Mouse (Mus musculus) Patski (cell line): Measurements from ENCODE around the gene Bbc3. TPM values are rescaled to one million over a fixed set of nuclear protein-coding genes. Genes with fewer than 3 reads are reported as not detected.
"Not testable (repeated sequence)": the region's sequence is repeated elsewhere in the genome, so short reads cannot be mapped to it uniquely, and the experiment has no call there.

Source experiments
- ATAC-seq: fragments of 100-300 bp; one replicate; pipeline ENCODE4 v1.8.0; 2021
- CTCF ChIA-PET: fragments of 350-600 bp; sonication (Branson Sonifier 250); formaldehyde crosslinking; loops from one replicate; lab custom pipeline; 2022; ENCODE audit warnings: inconsistent platforms; lab: Charles Lee
- POLR2A ChIA-PET: fragments of 350-600 bp; sonication (Branson Sonifier 250); formaldehyde crosslinking; loops from one replicate; lab custom pipeline; 2022; ENCODE audit warnings: antibody characterized with exemption, inconsistent platforms; lab: Charles Lee
- DNase-seq: peaks from one replicate; pipeline ENCODE4 v3.0.0-alpha.2; 2011; ENCODE audit warnings: low read depth, low spot score
- H3K27me3 ChIP-seq: fragments of 371-371 bp; one replicate; pipeline ENCODE4 v1.5.1; 2021
- CTCF ChIP-seq: fragments of 100-300 bp; IDR thresholded peaks from one replicate; pipeline ENCODE4 v1.5.1; 2021
- in situ Hi-C: fragments of 300-500 bp; cut with MboI; formaldehyde crosslinking; loops from 3 replicates; pipeline ENCODE4 v1.11.1; 2018; ENCODE audit warnings: low pct_unique_long_range_greater_than_20kb, mixed read lengths
- polyA plus RNA-seq: library from polyadenylated mRNA; unstranded; gene quantifications from one replicate; pipeline ENCODE4 v1.2.3, GENCODE M21; 2021

Bbc3 gene
- polyA plus RNA-seq, 1 experiment from 2014 or later: 12.6 TPM

- POLR2A ChIA-PET: interaction anchor here (0.6 kb wide), 2 partner anchors 9 to 56 kb away, joined by 3 read pairs; no protein-coding TSS in a partner anchor
- in situ Hi-C loops: no loop called here
- TF ChIP-seq CTCF: no peak
- ATAC-seq (no peak), DNase-seq (no peak)
- H3K27me3 ChIP-seq: no peaks in the 10 kb centered on the region
- CTCF ChIA-PET: interaction anchor here (0.6 kb wide), 1 partner anchor 25 kb away, joined by 3 read pairs; no protein-coding TSS in a partner anchor
Observed at GRCm38 (mm10) chr7:16287791-16288190, 20.4 kb upstream of the Bbc3 start.

DNA sequence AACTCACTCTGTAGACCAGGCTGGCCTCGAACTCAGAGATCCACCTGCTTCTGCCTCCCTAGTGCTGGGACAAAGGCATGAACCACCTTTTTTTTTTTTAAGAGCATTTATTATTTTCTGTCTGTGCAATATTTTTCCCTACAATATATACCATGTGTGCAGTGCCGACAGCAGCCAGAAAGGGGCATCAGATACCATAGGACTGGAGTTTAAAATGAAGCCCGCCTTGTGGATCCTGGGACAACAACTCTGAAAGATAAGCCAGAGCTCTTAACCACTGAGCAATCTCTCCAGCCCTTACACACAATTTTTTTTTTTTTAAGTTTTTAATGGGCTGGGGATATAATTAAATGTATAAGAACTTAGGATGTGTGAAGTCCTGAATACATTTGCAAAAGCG lies 13.8 kb upstream of the Bbc3 start:
- POLR2A ChIA-PET: interaction anchor here (0.7 to 1.6 kb wide), 5 partner anchors 17 to 57 kb away, joined by 3 to 10 read pairs (median 5); no protein-coding TSS in a partner anchor
- CTCF ChIA-PET: interaction anchor here (0.7 to 2.5 kb wide), 22 partner anchors 9 to 131 kb away, joined by 3 to 39 read pairs (median 5); no protein-coding TSS in a partner anchor
- no peaks in the 10 kb centered on the region for H3K27me3 ChIP-seq
- no peak for TF ChIP-seq CTCF
- DNase-seq (no peak), ATAC-seq (no peak)
- in situ Hi-C loops: loop anchor here (5.0 kb wide), 2 partner anchors 33 to 88 kb away; no protein-coding TSS in a partner anchor

- CTCF ChIA-PET: interaction anchor here (0.7 to 2.5 kb wide), 23 partner anchors 9 to 131 kb away, joined by 3 to 39 read pairs (median 5); no protein-coding TSS in a partner anchor
- POLR2A ChIA-PET: interaction anchor here (1.0 to 1.6 kb wide), 4 partner anchors 16 to 57 kb away, joined by 3 to 10 read pairs (median 4); no protein-coding TSS in a partner anchor
- no peaks in the 10 kb centered on the region for H3K27me3 ChIP-seq
- in situ Hi-C loops: loop anchor here (5.0 kb wide), 2 partner anchors 32 to 87 kb away; no protein-coding TSS in a partner anchor
- TF ChIP-seq CTCF: peak; percentile 99
- DNase-seq (no peak), ATAC-seq (peak; percentile 75)
Observed at GRCm38 (mm10) chr7:16294837-16295236, 13.4 kb upstream of the Bbc3 start.

DNA sequence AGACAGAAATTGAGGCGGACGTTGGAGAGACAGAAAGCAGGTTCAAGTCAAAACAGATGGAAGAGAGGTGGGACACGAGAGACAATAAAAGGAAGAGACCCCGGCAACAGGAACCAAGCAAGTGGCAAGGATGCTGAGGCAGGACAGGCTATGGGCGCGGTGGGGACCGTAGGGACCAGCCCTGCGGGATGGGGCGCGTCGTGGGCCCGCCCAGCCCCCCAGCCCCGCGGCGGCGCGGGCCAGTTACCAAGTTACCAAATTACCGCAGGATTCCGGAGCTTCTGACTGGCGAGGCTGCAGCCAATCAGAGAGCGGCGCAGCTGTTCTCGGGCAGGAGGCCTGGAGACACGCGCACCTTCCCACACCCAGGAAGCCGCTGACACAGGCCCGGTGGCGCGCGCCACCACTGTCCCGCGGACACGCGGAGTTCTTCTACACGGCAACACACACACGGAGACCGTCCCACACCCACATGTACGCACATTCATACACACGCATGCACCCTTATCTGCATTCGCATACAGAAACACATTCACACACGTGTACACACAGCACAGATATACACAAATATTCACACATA lies 12.8 kb upstream of the Bbc3 start:
- no peak for DNase-seq
- ATAC-seq: peak; percentile 84
- no peaks in the 10 kb centered on the region for H3K27me3 ChIP-seq
- in situ Hi-C loops: no loop called here
- CTCF ChIA-PET: interaction anchor here (0.7 to 2.5 kb wide), 23 partner anchors 10 to 130 kb away, joined by 3 to 39 read pairs (median 5); no protein-coding TSS in a partner anchor
- POLR2A ChIA-PET: interaction anchor here (1.0 to 1.6 kb wide), 3 partner anchors 15 to 31 kb away, joined by 4 to 10 read pairs (median 5); no protein-coding TSS in a partner anchor
- TF ChIP-seq CTCF: no peak

GRCm38 (mm10) chr7:16296146-16296545 lies 12.0 kb upstream of the Bbc3 start:
- in situ Hi-C loops: no loop called here
- no peak for TF ChIP-seq CTCF
- DNase-seq: no peak
- no peak for ATAC-seq
- H3K27me3 ChIP-seq: no peaks in the 10 kb centered on the region
- CTCF ChIA-PET: interaction anchor here (1.3 kb wide), 1 partner anchor 17 kb away, joined by 5 read pairs; no protein-coding TSS in a partner anchor
- POLR2A ChIA-PET: interaction anchor here (0.6 to 1.2 kb wide), 2 partner anchors 9 to 103 kb away, joined by 3 read pairs; no protein-coding TSS in a partner anchor

DNA sequence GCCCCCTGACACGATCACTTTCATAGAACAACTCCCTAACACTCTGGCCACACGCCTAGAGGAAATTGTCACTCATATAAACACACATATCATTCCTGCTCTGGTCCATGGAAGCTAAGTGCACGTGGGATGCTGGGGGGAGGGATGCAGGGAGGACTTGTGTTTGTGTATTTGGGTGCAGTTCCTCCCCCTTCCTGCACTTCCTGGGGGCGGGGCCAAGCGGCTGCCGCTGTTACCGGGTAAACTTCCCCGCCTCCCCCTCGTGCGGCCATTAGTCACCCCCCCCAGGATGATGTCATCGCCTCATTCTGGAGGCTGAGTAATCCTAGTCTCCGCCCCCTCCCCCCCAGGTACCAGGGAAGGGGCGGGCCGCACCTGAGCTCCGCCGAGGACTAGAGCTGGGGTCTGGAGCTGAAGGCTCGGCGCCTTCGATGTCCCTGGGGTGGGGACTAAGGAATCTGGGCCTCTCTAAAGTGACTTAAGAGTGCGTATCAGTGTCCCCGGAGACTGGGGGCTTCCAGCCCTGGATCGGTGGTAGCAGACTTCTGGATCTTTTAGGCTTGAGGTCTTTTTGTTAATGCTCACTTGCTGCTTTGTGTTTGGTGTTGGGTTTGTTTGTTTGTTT lies 11.3 kb upstream of the Bbc3 start:
- in situ Hi-C loops: no loop called here
- no peaks in the 10 kb centered on the region for H3K27me3 ChIP-seq
- POLR2A ChIA-PET: interaction anchor here (0.6 to 1.2 kb wide), 2 partner anchors 9 to 103 kb away, joined by 3 read pairs; no protein-coding TSS in a partner anchor
- ATAC-seq: peak; percentile 18
- DNase-seq: no peak
- CTCF ChIA-PET: interaction anchor here (1.3 kb wide), 1 partner anchor 16 kb away, joined by 5 read pairs; no protein-coding TSS in a partner anchor
- TF ChIP-seq CTCF: no peak

- in situ Hi-C loops: no loop called here
- DNase-seq: no peak
- TF ChIP-seq CTCF: no peak
- CTCF ChIA-PET: interaction anchor here (1.3 kb wide), 1 partner anchor 16 kb away, joined by 5 read pairs; no protein-coding TSS in a partner anchor
- no peak for ATAC-seq
- H3K27me3 ChIP-seq: no peaks in the 10 kb centered on the region
- POLR2A ChIA-PET: interaction anchor here (0.7 to 1.2 kb wide), 2 partner anchors 77 to 102 kb away, joined by 3 read pairs; no protein-coding TSS in a partner anchor
Observed at GRCm38 (mm10) chr7:16297616-16298015, 10.6 kb upstream of the Bbc3 start.

GRCm38 (mm10) chr7:16298927-16299326 lies 9.3 kb upstream of the Bbc3 start:
- no peaks in the 10 kb centered on the region for H3K27me3 ChIP-seq
- ATAC-seq (no peak), DNase-seq (no peak)
- POLR2A ChIA-PET: interaction anchor here (0.7 kb wide), 1 partner anchor 16 kb away, joined by 3 read pairs; no protein-coding TSS in a partner anchor
- TF ChIP-seq CTCF: no peak
- CTCF ChIA-PET: no interaction called here
- in situ Hi-C loops: no loop called here

- ChIA-PET POLR2A (interaction anchor here (0.7 to 1.0 kb wide), 2 partner anchors 14 to 16 kb away, joined by 3 to 5 read pairs; no protein-coding TSS in a partner anchor), CTCF (no interaction called here)
- H3K27me3 ChIP-seq: no peaks in the 10 kb centered on the region
- in situ Hi-C loops: no loop called here
- DNase-seq: no peak
- no peak for TF ChIP-seq CTCF
- peak; percentile 67 for ATAC-seq
Observed at GRCm38 (mm10) chr7:16299419-16300035, 8.7 kb upstream of the Bbc3 start.

DNA sequence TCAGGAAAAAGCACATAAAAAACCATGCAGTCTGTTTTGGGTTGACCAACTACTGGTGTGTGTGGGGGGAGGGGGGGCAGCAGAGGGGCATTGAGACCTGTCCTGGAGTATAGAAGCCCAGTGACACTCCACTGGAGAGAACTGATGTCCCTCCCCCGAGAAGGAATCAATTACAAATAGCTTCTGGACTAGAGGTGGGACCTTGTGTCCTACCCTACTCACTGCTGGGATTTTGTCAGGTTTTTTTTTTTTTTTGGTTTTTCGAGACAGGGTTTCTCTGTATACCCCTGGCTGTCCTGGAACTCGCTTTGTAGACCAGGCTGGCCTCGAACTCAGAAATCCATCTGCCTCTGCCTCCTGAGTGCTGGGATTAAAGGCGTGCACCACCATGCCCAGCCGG lies 1.1 kb upstream of the Bbc3 start:
- DNase-seq, H3K27me3 ChIP-seq, in situ Hi-C loops, ATAC-seq: not testable (repeated sequence)
- POLR2A ChIA-PET: interaction anchor here (1.0 kb wide), 1 partner anchor 61 kb away, joined by 4 read pairs; no protein-coding TSS in a partner anchor
- CTCF ChIA-PET: interaction anchor here (0.8 kb wide), 1 partner anchor 359 kb away, joined by 3 read pairs; no protein-coding TSS in a partner anchor
